Mouse (Mus musculus) embryo, embryonic 11 days (tissue): ENCODE data around the gene Atp6v0d1.

Experiments used
- DNase-seq: peaks from one replicate; pipeline ENCODE4 v3.0.0-alpha.2; 2015

The Atp6v0d1 gene

DNA sequence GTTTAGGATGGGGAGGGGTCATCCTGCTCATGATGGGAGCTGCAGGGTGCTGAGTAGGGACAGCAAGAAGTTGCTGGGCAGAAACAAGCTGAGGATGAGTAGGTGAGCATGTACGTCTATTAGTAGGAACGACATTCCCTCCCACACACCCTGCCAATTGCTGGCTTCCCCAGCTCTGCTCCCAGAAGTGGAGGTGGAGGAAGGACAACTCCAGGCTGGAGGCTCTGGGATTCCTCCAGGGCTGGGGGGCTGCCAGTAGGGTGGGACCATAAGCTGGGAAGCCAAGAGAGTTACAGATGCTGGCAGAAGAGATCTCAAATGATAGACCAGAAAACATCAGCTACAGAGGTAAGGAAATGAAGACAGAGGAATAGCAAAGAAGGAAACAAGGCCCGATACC, 29.3 kb downstream of the Atp6v0d1 start:
- DNase-seq: no peak

DNA sequence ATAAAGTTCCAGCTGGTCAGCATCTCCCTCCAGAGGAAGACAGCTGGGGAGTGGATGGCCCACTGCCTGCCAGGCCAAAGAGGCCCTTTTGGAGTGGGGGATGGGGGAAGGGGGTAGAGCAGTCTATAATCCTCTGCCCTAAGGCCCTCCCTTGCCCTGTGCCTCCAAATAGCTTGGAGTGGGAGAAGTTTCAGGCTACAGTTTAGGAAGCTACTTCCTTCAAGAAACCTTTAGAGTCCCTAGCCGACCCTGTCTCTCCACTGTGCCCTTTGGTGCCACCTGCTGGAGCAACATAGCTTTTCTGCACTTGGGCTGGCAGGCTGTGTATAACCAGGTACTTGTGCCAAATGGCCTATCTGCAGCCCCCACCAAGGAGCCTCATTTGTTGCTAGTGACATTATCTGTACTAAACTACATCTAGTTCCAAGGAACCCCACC, 31.9 kb downstream of the Atp6v0d1 start:
- peak; percentile 84 for DNase-seq

DNA sequence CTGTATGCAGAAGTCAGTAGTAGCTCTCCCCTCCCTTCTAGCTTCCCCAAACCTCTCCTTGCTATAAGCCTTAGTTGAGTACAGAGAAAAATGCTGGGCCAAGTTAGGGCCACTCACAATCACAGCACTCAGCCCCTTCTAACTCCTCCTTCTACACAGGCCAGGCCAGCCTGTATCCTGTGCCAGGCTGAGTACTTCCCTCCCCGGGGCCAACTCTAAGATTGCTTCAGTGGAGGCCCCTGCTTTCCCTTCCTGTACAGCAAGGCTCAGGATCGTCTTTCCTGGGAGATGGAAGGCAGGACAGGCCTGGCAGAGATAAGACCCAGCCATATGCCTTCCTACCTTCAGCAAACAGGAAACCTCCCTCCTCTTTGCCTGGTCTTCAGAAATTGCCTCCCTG, 32.4 kb downstream of the Atp6v0d1 start:
- DNase-seq: no peak

DNA sequence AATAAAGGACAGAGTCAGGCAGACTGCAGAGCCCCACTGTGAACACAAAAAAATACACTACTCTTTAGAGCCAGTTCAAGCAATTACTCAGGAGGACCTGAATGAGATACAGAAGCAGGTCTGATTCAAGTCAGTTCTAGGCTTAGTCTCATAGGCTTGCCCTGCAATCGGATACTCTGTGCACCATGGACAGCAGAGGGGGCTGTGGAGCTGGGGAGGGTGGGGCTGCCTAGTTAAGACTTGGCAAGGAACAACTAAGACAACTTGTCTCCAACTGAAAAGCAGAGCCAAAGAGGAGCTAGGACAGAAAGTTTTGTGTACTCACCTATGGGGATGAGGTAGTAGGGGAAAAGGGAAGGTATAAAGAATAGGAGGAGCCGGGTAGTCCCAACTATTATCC, 34.1 kb downstream of the Atp6v0d1 start:
- no peak for DNase-seq

DNA sequence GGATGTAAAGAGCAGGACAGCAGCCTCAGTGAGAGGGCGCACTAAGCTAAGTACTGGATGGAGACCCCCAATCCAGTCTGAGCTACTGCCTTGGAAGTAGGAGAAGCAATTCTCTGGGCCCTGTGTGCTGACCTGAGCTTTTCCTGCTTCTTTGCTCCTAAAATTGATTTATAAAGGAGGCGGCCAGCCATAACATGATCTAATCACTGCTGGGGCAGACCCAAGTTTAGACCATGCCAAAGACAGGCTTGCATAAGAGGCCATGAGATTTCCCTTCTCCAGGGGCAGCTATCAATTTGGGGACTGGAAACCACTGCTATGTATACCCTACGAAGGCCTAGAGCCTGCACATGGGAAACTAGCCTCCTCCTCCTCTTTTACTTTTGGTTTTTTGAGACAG, 36.6 kb downstream of the Atp6v0d1 start:
- DNase-seq: no peak

DNA sequence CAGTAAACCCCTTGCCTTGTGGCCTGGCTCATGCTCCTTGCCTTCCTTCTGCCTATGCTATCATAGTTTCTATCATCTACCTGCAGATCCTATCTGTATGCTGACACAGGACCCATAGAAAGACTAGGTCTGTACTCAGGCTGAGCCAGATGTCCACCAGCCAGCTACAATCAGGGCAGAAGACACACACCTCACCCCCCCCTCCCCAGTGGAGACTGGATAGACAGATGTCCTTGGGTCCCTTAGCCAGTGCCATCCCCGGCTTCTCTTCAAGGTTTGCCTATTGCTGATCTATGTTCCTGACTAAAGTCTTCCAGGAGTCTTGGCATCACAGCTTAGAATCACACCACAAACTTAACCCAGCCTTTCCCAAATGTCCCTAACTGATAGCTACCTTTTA, 37.6 kb downstream of the Atp6v0d1 start:
- no peak for DNase-seq

DNA sequence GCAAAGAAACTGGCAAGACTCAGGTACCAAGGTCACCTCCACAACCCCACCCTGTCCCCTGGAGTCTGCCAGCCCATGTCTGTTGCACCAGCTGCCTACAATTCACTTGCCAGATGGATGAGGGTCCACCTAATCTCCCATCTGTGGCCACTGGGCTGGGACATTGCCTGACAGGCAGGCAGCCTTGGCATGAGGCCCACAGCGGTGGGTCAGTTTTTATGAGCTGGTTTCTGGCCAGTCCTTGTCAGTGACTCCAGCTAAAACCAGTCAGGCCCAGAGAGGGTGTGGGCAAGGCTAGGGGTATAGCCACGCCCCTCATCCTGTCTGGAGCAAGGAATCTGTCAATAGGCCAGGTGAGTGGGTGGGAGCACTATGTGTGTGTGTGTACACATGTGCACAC, 38.7 kb downstream of the Atp6v0d1 start:
- DNase-seq: no peak

DNA sequence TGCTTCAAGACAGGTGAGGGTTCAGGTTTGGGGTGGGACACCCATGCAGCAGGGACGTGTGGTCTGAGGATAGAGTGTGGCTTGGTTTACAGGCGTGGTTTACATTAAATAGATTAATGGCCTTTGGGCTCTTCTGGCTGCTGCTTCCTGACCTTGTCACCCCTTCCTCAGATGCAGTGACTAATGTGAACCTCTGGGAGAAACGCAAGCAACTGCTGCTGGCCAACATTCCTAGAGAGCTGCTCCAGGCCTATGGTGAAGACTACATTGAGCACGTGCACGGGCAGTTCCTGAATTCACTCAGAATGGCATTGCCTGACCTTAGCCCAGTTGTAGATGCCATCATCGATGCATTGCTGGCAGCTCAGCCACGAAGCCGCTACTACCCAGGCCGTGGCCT, 43.0 kb downstream of the Atp6v0d1 start:
- DNase-seq: no peak

DNA sequence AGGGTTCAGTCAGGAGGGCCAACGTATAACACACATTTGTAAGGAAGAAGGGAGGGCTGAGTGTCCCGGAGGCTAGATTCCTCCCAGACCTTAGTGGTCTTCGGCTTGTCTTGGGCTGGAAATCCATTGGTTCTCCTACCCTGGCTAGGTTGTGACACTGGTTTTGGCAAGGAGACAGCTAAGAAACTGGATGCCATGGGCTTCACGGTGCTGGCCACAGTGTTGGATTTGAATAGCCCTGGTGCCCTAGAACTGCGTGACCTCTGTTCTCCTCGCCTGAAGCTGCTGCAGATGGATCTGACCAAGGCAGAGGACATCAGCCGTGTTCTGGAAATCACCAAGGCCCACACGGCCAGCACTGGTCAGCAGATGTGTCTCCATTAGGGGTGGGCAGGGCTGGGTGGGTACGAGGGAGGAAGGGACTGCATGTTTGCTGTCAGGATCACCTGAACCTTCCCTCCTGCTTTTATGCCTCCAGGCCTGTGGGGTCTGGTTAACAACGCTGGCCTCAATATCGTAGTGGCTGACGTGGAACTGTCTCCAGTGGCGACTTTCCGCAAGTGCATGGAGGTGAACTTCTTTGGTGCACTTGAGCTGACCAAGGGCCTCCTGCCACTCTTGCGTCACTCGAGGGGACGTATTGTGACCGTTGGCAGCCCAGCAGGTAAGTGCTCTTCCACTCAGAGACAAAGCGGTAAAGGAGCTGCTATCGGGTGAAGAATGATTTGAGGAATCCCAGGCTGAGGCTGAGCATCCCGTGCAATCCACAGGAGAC, 43.7 kb downstream of the Atp6v0d1 start:
- no peak for DNase-seq

DNA sequence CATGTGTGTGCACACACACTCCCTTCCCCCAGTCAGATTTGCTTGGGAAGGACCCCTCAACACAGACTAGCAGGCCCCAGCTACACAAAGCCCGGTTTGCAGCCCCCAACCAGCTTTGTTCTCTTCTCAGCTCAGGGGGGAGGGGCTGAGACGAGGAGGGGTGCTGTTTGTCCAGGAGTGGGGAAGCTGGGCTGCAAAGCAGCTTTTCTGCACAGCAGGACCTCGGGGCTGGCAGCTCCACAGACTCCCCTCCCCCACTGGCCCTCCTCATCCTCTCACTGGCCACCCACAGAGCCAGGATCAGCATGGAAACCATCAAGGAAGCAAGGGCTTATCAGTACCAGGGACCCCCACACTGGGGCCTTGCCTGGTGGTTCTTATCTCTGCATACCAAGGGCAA, 44.8 kb downstream of the Atp6v0d1 start:
- DNase-seq: peak; percentile 74

DNA sequence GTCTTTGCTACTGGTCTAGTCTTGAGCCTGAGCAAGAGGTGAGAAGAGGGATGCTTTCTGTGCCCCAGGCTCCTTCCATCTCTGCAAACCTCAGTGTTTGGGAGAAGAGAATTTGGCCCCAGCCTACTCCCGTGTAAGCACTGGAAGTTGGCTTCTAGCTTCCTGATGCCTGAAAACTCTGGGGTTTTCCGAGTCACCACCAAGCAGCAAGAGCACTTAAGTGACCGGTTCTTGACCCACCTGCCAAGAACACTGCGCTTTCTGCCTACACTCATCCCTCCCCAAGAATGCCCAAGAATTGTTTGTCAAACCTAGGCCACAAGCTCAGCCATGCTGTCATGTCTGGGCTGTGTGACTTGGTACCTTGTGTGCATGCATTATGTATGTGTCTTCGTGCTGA, 45.3 kb downstream of the Atp6v0d1 start:
- DNase-seq: no peak

DNA sequence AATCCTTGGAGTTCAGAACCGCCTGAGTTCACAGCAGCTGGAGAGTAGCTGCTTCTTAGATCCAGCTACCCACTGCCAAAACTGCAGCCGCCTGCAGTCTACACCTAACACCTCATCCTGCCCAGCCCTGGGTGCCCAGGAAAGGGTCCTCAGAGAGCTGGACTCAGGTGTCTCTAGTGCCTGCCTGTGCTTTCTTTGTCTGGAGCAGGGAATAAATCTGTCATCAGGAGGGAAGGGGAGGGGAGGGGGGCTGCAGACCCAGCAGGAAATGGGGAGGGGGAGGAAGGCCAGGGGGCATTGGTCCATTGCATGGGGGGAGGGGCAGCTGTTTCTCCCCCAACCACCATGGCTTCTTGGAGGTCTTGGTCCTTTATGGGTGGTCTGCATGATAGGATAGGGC, 46.3 kb downstream of the Atp6v0d1 start:
- peak; percentile 79 for DNase-seq

DNA sequence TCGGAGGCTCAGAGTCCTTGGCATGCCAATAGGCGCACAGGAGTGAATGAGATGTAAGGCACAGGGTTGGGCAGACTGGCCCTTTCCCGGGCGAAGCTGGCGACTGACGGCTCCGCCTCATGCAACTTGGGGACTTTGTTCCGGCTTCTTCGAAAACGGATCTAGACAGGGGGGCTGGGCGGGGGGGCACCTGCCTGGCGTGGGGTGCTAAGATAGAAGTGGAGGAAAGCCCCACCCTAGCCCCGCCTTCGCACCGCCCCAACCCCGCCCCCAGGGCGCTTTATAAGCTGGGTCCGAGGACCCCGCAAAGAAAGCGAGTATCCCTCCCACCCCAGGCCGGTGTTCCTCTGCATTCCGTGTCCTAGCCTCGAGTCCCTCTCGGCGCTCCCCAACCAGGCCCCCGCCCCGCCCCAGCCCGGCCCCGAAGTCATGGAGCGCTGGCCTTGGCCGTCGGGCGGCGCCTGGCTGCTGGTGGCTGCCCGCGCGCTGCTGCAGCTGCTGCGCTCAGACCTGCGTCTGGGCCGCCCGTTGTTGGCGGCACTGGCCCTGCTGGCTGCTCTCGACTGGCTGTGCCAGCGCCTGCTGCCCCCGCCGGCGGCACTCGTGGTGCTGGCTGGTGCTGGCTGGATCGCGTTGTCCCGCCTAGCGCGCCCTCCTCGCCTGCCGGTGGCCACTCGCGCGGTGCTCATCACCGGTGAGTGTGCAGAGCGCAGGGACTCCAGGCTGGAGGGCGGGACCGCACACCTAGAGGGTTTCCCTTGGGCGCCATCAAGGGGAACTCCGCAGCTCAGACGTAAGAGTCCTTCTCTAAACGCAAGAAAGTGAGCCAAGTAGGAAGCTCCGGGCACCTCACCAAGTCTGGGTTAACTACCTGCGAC, 47.2 kb downstream of the Atp6v0d1 start, which contains the start of gene Hsd11b2:
Gene Hsd11b2 (plus strand): TSS at position 320 of the 878 bp plus-strand sequence.
- peak; percentile 83 for DNase-seq

DNA sequence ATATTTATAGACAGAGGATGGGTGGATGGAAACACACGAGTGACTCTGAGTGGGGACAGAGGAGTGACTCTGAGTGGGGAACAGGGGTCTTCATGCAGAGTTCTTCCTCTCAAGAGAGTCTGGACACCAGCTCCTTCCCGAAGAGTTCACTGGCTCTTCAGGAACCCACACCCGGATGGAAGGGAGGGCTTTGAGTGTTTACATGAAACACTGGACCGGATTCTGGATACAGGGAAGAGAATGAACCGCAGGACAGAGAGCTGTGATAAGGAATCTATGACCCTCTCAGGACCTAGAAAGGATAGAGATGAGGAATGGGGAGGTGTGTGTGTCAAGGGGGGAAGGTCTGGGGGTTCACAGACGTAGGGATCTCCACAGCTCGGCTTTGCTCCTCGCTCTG, 48.5 kb downstream of the Atp6v0d1 start:
- no peak for DNase-seq

DNA sequence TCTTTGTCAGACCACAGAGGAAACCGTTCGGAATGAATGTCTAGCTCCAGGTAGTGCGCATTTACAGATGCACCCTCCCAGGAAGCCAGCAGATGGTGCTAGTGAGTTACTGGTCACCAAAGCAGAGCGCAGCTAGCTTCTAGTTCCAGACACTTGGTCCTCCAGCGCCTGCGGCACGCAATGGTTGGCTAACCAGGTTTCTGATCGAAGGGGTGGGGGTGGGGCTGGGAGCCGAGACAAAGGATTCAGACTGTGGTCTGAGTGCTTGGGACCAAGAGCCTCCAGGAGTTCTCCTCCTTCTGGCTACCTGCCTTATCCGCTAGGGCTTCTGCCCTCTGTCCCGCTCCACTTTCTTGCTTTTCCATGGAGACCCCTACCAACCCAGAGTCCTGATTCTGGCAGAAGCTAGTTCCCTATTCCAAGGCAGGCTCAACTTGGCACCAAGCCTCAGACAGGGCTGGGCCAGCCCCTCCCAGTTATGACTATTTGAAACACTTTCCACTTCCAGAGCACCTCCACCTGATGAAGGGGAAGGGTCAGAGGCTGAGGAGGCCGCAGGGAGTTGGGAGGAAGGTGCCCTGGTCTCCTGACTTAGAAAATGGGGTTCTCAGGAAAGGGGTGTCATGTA, 49.7 kb downstream of the Atp6v0d1 start:
- DNase-seq: peak; percentile 92

DNA sequence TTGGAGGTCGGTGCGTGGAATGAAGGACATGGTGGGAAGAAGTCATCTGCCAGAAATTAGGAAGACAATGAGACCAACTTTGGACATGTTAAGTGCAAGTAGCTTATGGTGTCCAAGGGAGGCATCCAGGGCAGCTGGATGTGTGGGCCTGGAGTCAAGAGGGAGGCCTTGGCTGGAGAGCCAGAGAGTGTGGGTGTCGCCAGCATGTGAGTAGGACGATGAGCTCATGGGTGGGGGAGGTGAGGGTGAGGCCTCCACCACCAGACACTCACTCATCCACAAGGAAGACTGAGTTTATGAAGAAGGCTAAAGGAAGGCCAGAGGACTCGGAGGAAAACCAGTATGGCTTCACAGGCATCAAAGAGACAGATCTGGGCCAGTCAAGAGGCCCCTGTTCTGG, 51.2 kb downstream of the Atp6v0d1 start:
- DNase-seq: no peak

DNA sequence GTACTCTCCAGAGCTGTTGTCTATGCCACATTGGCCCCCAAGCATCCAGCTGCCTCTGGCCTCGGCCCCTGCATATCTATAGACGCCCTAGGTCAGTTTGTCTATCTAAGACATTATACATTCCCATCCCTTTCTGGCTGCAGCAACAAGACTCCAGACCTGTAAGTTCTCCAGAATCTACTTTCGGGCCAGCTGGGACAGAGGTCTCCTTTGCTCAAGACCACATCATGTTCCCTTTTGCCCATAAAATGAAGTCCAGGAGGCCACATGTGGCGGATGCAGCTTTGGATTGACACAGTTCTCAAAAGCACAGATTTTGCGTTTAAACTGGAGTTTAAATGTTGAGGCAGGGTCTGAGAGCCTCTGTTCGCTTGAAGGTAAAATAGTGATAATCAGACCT, 51.7 kb downstream of the Atp6v0d1 start:
- DNase-seq: no peak

DNA sequence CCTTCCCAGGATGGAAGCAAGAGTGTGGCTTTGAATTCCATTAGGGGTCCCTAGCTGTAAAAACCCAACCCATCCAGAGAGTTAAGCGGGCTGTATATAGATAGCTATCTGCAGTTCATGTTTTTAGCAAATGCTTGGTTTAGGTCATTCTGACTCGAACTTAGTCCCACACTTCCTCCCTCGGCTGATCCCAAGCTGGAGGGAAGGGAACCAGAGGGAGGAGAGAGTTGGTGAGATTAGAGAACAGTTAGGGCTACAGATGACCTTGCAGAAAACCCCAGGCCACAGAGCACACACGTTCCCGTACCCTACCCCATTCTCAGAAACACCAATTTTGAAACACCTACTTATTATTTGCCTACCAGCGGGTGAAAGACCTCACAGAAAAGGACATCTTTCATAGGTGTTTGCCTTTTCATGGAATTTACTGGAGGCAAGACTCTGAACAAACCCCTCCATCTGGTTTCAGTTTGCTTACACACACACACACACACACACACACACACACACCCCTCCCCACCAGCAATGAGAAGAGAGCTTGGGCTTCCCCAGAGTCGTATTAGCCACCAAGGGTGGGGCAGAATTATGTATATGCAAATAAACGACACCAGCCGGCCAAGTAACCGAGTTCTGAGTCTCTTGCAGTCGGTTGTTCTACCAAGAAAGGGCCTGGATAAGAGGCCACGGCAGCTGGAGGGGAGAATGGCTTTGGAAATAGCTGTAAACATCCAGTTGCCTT, 55.7 kb downstream of the Atp6v0d1 start:
- DNase-seq: no peak

DNA sequence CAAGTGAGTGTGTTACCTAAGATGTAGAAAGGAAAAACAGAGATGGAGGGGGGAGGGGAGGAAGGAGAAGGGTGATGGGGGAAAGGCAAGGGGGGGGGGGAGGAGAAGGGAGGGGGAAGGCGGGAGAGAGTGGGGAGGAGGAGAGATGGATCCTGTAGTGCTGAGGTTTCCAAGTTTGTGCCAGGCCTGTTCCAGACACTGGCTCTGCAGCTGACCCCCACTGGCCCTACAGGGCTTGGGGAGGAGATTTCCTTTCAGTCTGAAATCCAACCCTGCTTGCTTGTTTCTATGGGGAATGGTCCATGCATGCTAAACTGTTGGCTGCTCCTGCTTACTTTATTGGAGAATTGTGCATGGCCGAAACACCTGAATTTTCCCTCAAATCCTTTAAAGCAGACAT, 57.1 kb downstream of the Atp6v0d1 start:
- peak; percentile 59 for DNase-seq

DNA sequence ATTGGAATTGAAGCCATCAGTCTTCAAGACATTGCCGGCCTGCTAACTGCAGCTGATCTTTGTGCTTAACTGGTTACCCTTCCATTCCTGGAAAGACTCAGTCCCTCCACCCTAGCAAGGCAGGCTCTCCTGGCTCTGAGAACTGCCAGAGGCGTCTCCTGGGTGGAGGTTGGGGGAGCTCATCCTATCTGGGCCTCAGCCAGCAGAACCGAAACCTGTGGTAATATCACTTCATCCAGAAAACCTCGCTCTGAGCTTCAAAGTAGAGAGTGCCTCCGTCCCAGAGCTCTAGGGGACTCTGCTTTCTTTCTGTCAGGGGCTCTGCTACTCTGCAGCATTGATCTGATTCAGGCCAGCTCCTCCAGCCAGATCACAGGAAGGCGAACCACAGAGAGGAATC, 58.9 kb downstream of the Atp6v0d1 start:
- no peak for DNase-seq

DNA sequence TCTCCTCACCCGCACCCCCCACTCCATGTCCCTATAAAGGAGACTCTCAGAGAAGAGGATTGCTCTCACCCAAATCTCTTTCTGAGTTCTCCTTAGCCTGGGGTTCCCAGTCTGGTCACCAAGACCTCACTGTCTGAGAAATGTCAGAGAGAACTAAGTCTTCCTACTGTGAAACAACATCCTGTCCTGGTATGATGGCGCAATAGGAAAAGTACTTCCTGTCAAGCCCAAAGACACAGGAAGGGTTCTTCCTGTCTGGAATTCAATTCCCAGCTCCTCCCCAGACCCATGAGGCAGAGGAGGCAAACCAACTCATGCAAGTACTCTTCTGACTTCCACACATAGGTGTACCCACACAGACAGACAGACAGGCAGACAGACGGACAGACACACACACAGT, 61.2 kb downstream of the Atp6v0d1 start:
- no peak for DNase-seq

DNA sequence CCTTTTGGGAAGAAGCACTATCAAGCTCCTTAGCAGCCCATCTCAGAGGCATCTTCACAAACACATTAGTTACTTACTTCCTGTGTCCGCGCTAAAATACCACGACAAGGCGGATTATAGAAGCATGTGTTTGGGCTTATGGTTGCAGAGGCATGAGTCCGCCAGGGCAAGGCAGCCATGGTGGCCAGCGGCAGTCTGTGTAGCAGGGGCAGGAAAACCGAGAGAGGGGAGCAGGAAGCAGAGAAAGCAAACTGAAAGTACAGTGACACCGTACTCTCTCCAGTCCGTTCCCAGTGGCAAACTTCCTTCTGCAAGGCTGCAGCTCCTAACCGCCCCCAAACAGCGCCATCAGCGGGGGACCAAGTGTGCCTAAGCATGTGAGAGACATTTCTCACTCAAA, 66.1 kb downstream of the Atp6v0d1 start:
- DNase-seq: no peak
